Mouse (Mus musculus): Measurements from ENCODE around the gene Tmem232.

DNA sequence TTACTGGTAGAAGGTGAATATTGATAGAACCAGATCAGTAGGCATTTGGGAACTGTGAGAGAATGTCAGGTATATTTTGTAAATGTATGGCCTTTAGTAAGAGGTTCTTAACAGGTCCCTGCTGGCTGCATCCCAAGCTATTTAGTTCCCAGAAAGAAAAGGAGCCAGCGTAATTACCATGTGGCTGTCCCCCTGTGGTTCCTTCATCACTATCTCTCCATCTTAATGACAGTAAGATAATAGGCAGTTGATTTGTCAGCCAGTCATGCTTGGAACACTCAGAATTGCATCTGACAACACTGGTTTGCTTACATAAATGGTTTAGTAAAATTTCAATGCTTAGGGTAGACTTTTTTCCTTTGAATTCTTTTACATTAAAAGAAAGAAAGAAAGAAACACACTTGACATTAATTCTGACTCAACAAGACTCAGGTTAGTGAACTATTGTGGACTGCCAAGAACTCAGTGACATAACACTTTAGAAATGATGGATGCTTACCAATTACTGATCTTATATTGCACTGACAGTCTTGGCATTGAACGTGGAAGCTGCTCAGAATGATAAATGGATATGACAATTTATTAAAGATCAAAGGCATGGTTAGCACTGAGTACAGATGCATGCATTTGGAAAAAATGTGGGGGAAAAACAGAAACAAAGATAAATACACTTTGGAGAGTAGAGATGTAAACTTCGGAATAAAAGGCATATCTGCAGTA lies 174.9 kb downstream of the Tmem232 start:
- TF ChIP-seq CTCF (IDR thresholded peaks at IDR 0.05; ENCODE audit: borderline replicate concordance, insufficient read depth, low read depth, low read length) (no peak), POLR2A (IDR thresholded peaks at IDR 0.05; ENCODE audit: borderline replicate concordance, insufficient read depth, low read length) (no peak)
